Mouse (Mus musculus) kidney, postnatal 0 days (tissue): ENCODE results near the gene Pkig. TPM values are rescaled to one million over a fixed set of nuclear protein-coding genes. Genes with fewer than 3 reads are reported as not detected.
"Not testable (repeated sequence)": the region's sequence is repeated elsewhere in the genome, so short reads cannot be mapped to it uniquely, and the experiment has no call there.

Experiments
- ATAC-seq: fragments of 200-750 bp; cut with Nextera tagmentation; replicated peaks from 2 replicates; pipeline ENCODE4 v1.8.0; 2017; ENCODE audit warnings: low read depth, moderate number of reproducible peaks, moderate TSS enrichment, moderate library complexity; ENCODE audit not compliant: low FRiP score
- DNase-seq: peaks from one replicate; pipeline ENCODE4 v3.0.0-alpha.2; 2016; ENCODE audit warnings: low spot score
- H3K27ac ChIP-seq: fragments of 300-500 bp; sonication (generic); 2 replicates; pipeline ENCODE4 v1.5.1; 2014; ENCODE audit warnings: mild to moderate bottlenecking
- H3K27me3 ChIP-seq: fragments of 300-500 bp; sonication (generic); 2 replicates; pipeline ENCODE4 v1.6.1; 2014; ENCODE audit warnings: low read length, mixed read lengths; ENCODE audit not compliant: insufficient read depth
- H3K36me3 ChIP-seq: fragments of 300-500 bp; sonication (generic); 2 replicates; pipeline ENCODE4 v1.6.1; 2014; ENCODE audit warnings: low read length, mixed read lengths; ENCODE audit not compliant: insufficient read depth
- H3K4me1 ChIP-seq: fragments of 300-500 bp; sonication (generic); replicated peaks from 2 replicates; pipeline ENCODE4 v1.6.1; 2014; ENCODE audit warnings: antibody characterized with exemption, low read length, mixed read lengths; ENCODE audit not compliant: insufficient read depth
- H3K4me2 ChIP-seq: fragments of 300-500 bp; sonication (generic); 2 replicates; pipeline ENCODE4 v1.6.1; 2014; ENCODE audit warnings: mild to moderate bottlenecking, low read length, moderate library complexity, mixed read lengths
- H3K4me3 ChIP-seq: fragments of 300-500 bp; sonication (generic); replicated peaks from 2 replicates; pipeline ENCODE4 v1.5.1; 2014; ENCODE audit warnings: low read depth, low read length
- H3K9ac ChIP-seq: fragments of 300-500 bp; sonication (generic); 2 replicates; pipeline ENCODE4 v1.6.1; 2014; ENCODE audit warnings: low read depth, low read length
- H3K9me3 ChIP-seq: fragments of 300-500 bp; sonication (generic); replicated peaks from 2 replicates; pipeline ENCODE4 v1.6.1; 2016; ENCODE audit warnings: low read length, inconsistent platforms, mixed read lengths
- CTCF ChIP-seq: IDR thresholded peaks from 2 replicates; pipeline ENCODE4 v1.5.1; 2016; ENCODE audit warnings: antibody characterized with exemption, low read depth, mild to moderate bottlenecking, moderate library complexity
- WGBS: fragments of 180-500 bp; shearing (Covaris S2); extraction: QIAGEN DNeasy Blood & Tissue Kit; methylation state at CpG from one replicate; pipeline ENCODE4 v1.1.7; 2014; 5-methylcytosine and 5-hydroxymethylcytosine counted together
- polyA plus RNA-seq: library from polyadenylated mRNA; unstranded; fragments of >200 nt; fragmentation: Nextera tagmentation; extraction: Ambion mirVana; gene quantifications from 2 replicates; pipeline ENCODE4 v1.2.1, GENCODE M21; 2015

Pkig gene
- polyA plus RNA-seq, 1 experiment from 2014 or later, result 179 TPM

DNA sequence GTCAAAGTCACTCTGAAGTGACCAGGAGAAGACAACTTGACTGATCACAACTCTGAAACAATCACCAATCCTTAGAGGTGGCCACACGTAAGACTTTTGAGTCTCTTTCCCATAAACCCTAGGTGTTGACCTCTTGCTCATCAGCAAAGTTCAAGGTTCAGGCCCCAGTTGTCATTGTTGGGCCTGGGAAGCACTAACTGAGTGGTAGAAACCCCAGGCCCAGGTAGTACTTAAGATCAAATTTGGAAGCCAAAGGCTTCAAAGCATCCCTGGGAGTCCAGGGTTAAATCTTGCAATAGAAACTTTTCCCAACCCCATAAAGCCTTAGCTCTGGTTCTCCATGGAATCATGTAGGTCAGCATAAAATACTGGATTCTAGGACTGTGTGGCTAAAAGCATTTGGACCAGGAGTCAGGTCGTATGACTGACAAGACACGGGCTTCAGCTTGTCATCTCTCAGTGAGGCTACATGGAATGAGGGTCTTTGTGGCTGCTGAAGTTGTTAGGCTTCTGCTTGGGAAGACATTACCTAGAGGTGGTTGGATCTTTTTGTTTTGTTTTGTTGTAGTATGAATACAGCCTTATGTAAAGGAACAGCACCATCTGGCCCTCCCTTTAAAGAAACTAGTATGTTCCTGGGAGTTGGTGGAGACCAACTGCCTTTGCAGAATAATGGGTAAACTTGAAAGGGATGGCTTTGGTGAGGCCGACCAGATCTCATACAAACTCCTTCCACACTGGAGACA lies 42.1 kb upstream of the Pkig start:
- Histone ChIP-seq H3K4me1 (no peaks in the 10 kb centered on the region), H3K9me3 (no peaks in the 10 kb centered on the region), H3K36me3 (peaks cover 66% of the 10 kb centered on the region), H3K4me2 (no peak overlapping the region), H3K9ac (no peak overlapping the region), H3K4me3 (no peak overlapping the region), H3K27ac (no peak overlapping the region), H3K27me3 (no peaks in the 10 kb centered on the region)
- no peak for ATAC-seq
- 89% methylated on average over 4 of the region's 4 CpGs for WGBS
- DNase-seq, result no peak
- no peak for TF ChIP-seq CTCF

DNA sequence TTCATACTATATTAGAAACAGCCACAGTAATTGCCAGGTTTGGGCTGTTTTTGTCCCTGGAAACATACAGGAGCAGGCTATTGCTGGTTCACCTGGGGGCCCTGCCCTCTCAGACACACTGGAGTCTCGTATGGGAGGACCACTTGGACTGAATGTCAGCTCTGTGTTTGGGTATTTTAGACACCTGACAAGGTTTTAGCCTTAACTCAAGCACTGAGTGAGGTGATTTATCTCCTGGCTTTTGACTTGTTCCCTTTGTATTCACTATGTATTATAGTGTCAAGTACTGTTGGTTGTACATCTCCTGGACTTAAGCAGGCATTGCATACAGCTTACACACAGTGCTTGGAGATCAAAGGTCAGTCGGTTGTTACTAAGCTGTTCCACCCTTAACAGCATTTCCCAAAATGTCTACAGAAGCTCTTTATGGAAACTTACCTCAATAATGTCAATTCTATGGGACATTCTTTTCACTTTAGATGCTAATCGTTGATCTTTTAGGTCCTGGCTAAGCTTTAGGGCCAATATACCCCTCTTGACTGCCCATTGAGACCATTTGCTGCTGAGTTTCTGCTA lies 41.4 kb upstream of the Pkig start:
- H3K36me3 ChIP-seq, result peaks cover 63% of the 10 kb centered on the region

GRCm38 (mm10) chr2:163617232-163617863 lies 40.8 kb upstream of the Pkig start:
- peaks cover 59% of the 10 kb centered on the region for H3K36me3 ChIP-seq
- no peak overlapping the region for H3K4me2 ChIP-seq
- DNase-seq (no peak), ATAC-seq (no peak)
- no peak overlapping the region for H3K4me3 ChIP-seq
- H3K4me1 ChIP-seq, result no peaks in the 10 kb centered on the region
- WGBS, result 89% methylated on average over 3 of the region's 3 CpGs
- no peaks in the 10 kb centered on the region for H3K9me3 ChIP-seq
- no peak overlapping the region for H3K9ac ChIP-seq
- no peak for TF ChIP-seq CTCF
- no peak overlapping the region for H3K27ac ChIP-seq
- H3K27me3 ChIP-seq, result no peaks in the 10 kb centered on the region

More for the DNA sequence above, 41.4 kb upstream of the Pkig start:
- DNase-seq (no peak), ATAC-seq (no peak)
- Histone ChIP-seq H3K9me3 (no peaks in the 10 kb centered on the region), H3K4me1 (no peaks in the 10 kb centered on the region), H3K4me2 (no peak overlapping the region), H3K4me3 (no peak overlapping the region), H3K27me3 (no peaks in the 10 kb centered on the region), H3K9ac (no peak overlapping the region), H3K27ac (no peak overlapping the region)
- WGBS, result 86% methylated on average over 3 of the region's 3 CpGs
- no peak for TF ChIP-seq CTCF

GRCm38 (mm10) chr2:163617874-163618273 lies 40.3 kb upstream of the Pkig start:
- H3K36me3 ChIP-seq, result peaks cover 58% of the 10 kb centered on the region
- WGBS, result 95% methylated on average over 4 of the region's 4 CpGs

DNA sequence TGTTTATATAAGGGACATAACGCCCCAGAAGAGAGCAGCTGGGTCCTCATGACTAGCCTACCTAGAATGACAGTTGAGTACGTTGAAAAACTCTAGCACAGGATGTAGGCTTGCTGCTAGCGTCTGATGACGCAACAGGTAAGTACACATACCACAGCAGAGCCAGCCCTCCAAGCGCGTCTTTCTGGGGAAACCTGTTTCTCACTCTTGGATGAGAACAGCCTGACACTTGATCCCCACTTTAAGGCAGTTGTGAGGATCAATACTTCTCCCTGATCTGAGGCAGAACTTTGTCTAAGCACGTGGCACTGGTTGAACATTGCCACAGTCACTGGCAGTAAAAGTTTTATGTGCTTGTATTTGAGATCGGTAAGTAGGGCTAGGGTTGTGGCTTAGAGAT lies 37.7 kb upstream of the Pkig start:
- Histone ChIP-seq H3K4me3 (no peak overlapping the region), H3K4me2 (no peak overlapping the region), H3K36me3 (peaks cover 42% of the 10 kb centered on the region), H3K9me3 (no peaks in the 10 kb centered on the region), H3K9ac (no peak overlapping the region), H3K27ac (no peak overlapping the region), H3K27me3 (no peaks in the 10 kb centered on the region), H3K4me1 (no peaks in the 10 kb centered on the region)
- ATAC-seq (no peak), DNase-seq (no peak)
- no peak for TF ChIP-seq CTCF
- 85% methylated on average over 8 of the region's 8 CpGs for WGBS

More at GRCm38 (mm10) chr2:163617874-163618273, 40.3 kb upstream of the Pkig start:
- TF ChIP-seq CTCF, result no peak
- Histone ChIP-seq H3K27ac (no peak overlapping the region), H3K4me3 (no peak overlapping the region), H3K9ac (no peak overlapping the region), H3K4me1 (no peaks in the 10 kb centered on the region), H3K9me3 (no peaks in the 10 kb centered on the region), H3K4me2 (no peak overlapping the region), H3K27me3 (no peaks in the 10 kb centered on the region)
- ATAC-seq (no peak), DNase-seq (no peak)

- WGBS, result 91% methylated on average over 3 of the region's 3 CpGs
- H3K4me3 ChIP-seq, H3K4me1 ChIP-seq, H3K4me2 ChIP-seq, ATAC-seq, H3K27ac ChIP-seq, H3K27me3 ChIP-seq, H3K9ac ChIP-seq, DNase-seq, H3K9me3 ChIP-seq: not testable (repeated sequence)
- H3K36me3 ChIP-seq, result peaks cover 42% of the 10 kb centered on the region
These were observed 36.8 kb upstream of the Pkig start for GRCm38 (mm10) chr2:163621401-163621800.
